Mouse (Mus musculus): Measurements from ENCODE around the gene Tamm41.

DNA sequence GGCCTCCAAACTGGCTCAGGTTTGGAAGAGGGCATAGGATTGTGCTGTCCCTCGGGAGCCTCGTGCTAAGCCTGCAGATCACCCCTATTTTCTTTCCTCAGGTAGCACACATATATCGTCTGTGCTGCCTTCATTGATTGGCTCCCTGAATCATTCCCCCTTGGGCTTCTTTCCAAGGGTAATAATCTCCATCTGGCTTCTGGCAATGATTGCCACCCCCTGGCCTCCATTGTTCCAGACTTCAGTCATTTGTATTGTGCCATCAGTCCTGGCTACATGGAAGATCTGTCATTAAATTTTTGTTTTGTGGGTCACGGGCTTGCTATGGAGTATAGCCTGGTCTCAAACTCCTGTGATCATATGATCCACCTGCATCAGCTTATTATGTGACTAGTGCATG lies 17.8 kb upstream of the Tamm41 start:
- TF ChIP-seq CTCF (IDR thresholded peaks at IDR 0.05; ENCODE audit: low read depth, low read length), result no peak
- no peak for TF ChIP-seq POLR2A (IDR thresholded peaks at IDR 0.05; ENCODE audit: extremely low read depth, insufficient read depth, low read length)
